Mouse (Mus musculus) hindbrain, embryonic 12.5 days (tissue): ENCODE measurements around the gene Ano10. TPM values are rescaled to one million over a fixed set of nuclear protein-coding genes. Genes with fewer than 3 reads are reported as not detected.

Experiments
- ATAC-seq: fragments of 200-750 bp; cut with Nextera tagmentation; 2 replicates; pipeline ENCODE4 v1.8.0; 2017; ENCODE audit warnings: moderate TSS enrichment; ENCODE audit not compliant: low FRiP score
- H3K27ac ChIP-seq: fragments of 300-500 bp; sonication (generic); 2 replicates; pipeline ENCODE4 v1.5.1; 2016; ENCODE audit warnings: mild to moderate bottlenecking
- H3K27me3 ChIP-seq: fragments of 300-500 bp; sonication (generic); 2 replicates; pipeline ENCODE4 v1.6.1; 2016; ENCODE audit warnings: mild to moderate bottlenecking
- H3K36me3 ChIP-seq: fragments of 300-500 bp; sonication (generic); 2 replicates; pipeline ENCODE4 v1.6.1; 2016; ENCODE audit warnings: mild to moderate bottlenecking
- H3K4me1 ChIP-seq: fragments of 300-500 bp; sonication (generic); 2 replicates; pipeline ENCODE4 v1.6.1; 2016
- H3K4me2 ChIP-seq: fragments of 300-500 bp; sonication (generic); replicated peaks from 2 replicates; pipeline ENCODE4 v1.6.1; 2016; ENCODE audit warnings: mild to moderate bottlenecking
- H3K4me3 ChIP-seq: fragments of 300-500 bp; sonication (generic); 2 replicates; pipeline ENCODE4 v1.5.1; 2016; ENCODE audit warnings: mild to moderate bottlenecking
- H3K9ac ChIP-seq: fragments of 300-500 bp; sonication (generic); 2 replicates; pipeline ENCODE4 v1.6.1; 2016; ENCODE audit warnings: mild to moderate bottlenecking, moderate library complexity
- H3K9me3 ChIP-seq: fragments of 300-500 bp; sonication (generic); replicated peaks from 2 replicates; pipeline ENCODE4 v1.6.1; 2016; ENCODE audit warnings: mild to moderate bottlenecking
- WGBS: fragments of 180-500 bp; shearing (Covaris S2); methylation state at CpG from one replicate; pipeline ENCODE4 v1.1.7; 2016; 5-methylcytosine and 5-hydroxymethylcytosine counted together
- polyA plus RNA-seq: library from polyadenylated mRNA; unstranded; fragments of >200 nt; fragmentation: Nextera tagmentation; extraction: Ambion mirVana; gene quantifications from 2 replicates; pipeline ENCODE4 v1.2.1, GENCODE M21; 2016

The Ano10 gene
- polyA plus RNA-seq, 1 experiment from 2014 or later = 53.6 TPM

DNA sequence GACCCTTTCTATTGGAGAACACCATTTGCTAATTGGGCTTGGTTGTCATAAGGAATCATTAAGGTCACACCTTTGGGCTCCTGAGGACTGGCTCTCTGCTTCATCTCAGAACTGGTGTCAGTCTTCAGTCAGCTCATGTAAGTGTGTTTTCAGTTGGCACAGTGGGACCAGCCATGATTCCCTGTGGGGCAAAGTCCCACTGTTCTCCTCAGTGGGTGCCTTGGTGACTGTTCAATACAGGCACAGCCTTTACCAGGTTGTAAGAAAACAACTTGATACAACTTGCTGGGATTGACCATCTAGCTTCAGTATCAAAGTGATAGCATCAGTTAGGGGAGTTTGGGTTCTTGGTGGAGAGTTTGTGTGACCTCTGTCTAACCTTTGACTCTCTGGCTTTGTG is 148.5 kb downstream of the Ano10 start:
- no peak overlapping the region for H3K27ac ChIP-seq
- no peak for ATAC-seq
- H3K36me3 ChIP-seq = peaks cover 22% of the 10 kb centered on the region

DNA sequence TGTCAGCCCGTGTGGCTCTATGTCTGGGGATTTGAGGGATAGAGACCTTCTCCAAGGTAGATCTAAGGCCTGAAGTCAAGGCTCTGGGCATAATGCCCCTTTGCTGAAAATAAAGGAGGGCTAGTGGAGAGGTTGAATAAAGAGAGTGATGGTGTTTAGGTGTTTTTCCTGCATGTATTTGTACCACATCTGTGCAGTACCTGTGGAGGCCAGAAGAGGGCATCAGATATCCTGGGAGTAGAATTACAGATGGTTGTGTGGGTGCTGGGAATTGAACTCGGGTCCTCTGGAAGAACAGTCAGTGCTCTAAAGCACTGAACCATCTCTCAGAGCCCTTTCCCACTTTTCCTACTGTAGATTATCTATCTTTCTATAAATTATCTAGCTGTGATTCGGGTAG is 149.4 kb downstream of the Ano10 start:
- H3K36me3 ChIP-seq = peaks cover 22% of the 10 kb centered on the region
- H3K4me1 ChIP-seq = peaks cover 8% of the 10 kb centered on the region; the same call in 1 of the 2 replicates
- no peak for ATAC-seq
- WGBS = 96% methylated on average over 3 of the region's 3 CpGs
- H3K27ac ChIP-seq = no peak overlapping the region
- H3K4me2 ChIP-seq = no peak overlapping the region
- no peaks in the 10 kb centered on the region for H3K27me3 ChIP-seq
- no peaks in the 10 kb centered on the region for H3K9me3 ChIP-seq
- no peak overlapping the region for H3K9ac ChIP-seq
- H3K4me3 ChIP-seq = no peak overlapping the region

More for the DNA sequence above, 148.5 kb downstream of the Ano10 start:
- H3K4me1 ChIP-seq = peaks cover 8% of the 10 kb centered on the region; the same call in 1 of the 2 replicates
- no peaks in the 10 kb centered on the region for H3K9me3 ChIP-seq
- H3K27me3 ChIP-seq = no peaks in the 10 kb centered on the region
- no peak overlapping the region for H3K4me2 ChIP-seq
- no peak overlapping the region for H3K4me3 ChIP-seq
- no peak overlapping the region for H3K9ac ChIP-seq

DNA sequence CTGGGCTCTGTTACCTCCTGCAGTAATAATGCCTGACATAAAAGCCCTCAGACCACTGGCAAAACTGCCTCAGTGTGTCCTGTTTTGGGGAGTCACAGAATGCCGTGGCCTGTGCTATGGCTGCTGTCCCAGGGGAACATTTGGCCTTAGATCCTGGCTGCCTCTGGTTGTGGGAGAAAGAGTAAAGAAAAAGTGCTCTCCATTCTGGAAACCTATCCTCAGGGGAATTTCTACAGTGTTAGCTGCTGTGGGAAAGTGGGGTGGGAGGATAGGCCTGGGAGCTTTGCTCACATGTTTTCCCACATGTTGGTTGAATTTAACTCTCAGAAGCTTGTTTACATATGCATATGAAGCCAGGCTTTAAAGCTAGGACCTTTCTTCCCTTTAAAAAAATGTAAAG is 151.0 kb downstream of the Ano10 start:
- ATAC-seq = no peak
- H3K36me3 ChIP-seq = peaks cover 29% of the 10 kb centered on the region
- peak overlapping the region; percentile 17; the same call in 1 of the 2 replicates for H3K27ac ChIP-seq
- peaks cover 8% of the 10 kb centered on the region; the same call in 1 of the 2 replicates for H3K4me1 ChIP-seq
- no peak overlapping the region for H3K9ac ChIP-seq
- H3K9me3 ChIP-seq = no peaks in the 10 kb centered on the region
- 74% methylated on average over 1 of the region's 1 CpGs for WGBS
- no peak overlapping the region for H3K4me3 ChIP-seq
- no peak overlapping the region for H3K4me2 ChIP-seq
- no peaks in the 10 kb centered on the region for H3K27me3 ChIP-seq

DNA sequence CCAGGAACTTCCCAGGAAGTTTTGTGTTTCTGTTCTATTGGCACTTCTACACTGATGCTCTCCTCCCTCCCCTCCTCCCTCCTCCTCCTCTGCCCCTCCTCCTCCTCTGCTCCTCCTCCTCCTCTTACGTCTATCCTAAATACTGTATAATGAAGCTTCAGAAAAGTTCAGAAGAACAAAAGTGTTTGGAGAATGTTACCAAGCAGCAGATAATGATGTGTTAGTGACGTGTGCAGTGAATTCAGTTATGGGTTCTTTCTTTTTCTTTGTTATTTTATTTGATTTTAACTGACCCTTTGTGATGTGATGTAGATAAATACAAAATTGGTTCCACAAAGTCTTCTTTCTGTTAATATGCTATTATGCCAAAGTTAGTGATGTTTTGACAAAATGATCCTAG is 155.0 kb downstream of the Ano10 start:
- H3K36me3 ChIP-seq = peaks cover 22% of the 10 kb centered on the region
- WGBS = 53% methylated on average over 2 of the region's 2 CpGs
- no peak overlapping the region for H3K4me3 ChIP-seq
- ATAC-seq = no peak
- H3K9me3 ChIP-seq = no peaks in the 10 kb centered on the region
- no peak overlapping the region for H3K4me2 ChIP-seq
- H3K27me3 ChIP-seq = no peaks in the 10 kb centered on the region
- peaks cover 6% of the 10 kb centered on the region for H3K4me1 ChIP-seq
- no peak overlapping the region for H3K27ac ChIP-seq
- no peak overlapping the region for H3K9ac ChIP-seq

DNA sequence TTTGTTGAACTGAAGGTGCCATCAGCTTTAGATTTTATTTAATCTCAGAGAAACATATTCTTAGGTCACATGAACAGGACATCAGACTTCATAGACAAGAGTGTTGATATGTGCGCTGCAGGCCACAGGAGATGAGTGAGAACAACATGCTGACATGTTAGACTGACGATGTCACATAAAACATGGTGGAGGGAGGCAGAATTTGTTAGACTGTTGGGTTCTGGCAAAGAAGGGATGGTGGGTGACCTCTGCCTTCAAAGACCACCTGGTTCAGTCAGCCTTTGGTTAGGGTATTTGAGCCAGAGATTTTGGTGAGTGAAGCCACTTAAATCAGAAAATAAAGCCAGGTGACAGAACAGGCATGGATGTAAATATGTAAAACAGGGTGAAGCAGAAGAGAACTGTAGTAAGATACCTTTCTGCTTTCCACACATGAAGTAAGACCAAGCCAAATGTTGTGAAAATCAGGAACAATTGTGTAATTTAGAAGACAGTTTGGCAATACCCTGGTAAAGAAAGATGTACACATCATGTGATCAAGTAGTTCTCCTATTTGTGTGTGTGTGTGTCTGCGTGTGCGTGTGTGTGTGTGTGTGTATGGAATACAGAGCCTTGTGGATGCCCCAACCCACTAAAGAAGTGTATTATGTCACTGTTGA is 155.7 kb downstream of the Ano10 start:
- no peak for ATAC-seq
- H3K4me2 ChIP-seq = no peak overlapping the region
- H3K27me3 ChIP-seq = no peaks in the 10 kb centered on the region
- H3K36me3 ChIP-seq = peaks cover 15% of the 10 kb centered on the region
- peaks cover 6% of the 10 kb centered on the region for H3K4me1 ChIP-seq
- H3K27ac ChIP-seq = no peak overlapping the region
- H3K9ac ChIP-seq = no peak overlapping the region
- H3K9me3 ChIP-seq = no peaks in the 10 kb centered on the region
- H3K4me3 ChIP-seq = no peak overlapping the region
- 94% methylated on average over 4 of the region's 4 CpGs for WGBS

DNA sequence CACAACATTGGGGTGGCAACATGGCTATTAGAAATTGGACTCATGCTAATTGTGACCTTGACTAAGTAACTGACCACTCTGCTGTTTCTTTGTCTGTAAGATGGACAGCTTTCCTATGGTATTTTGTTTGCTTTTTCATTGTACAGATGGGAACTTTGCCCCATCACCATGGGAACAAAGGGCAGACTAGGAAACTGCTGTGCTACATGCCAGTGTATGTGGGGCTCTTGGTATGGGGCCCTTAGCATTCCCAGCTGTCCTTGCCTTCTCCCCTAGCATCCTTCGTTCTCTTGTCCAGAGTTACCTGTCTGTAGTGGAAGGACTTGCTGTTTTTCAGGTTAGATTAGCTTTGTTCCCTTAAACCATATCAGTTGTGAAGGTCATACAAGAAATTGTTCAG is 156.3 kb downstream of the Ano10 start:
- Histone ChIP-seq H3K4me2 (no peak overlapping the region), H3K4me3 (no peak overlapping the region), H3K27ac (no peak overlapping the region), H3K27me3 (no peaks in the 10 kb centered on the region), H3K36me3 (peaks cover 15% of the 10 kb centered on the region), H3K9ac (no peak overlapping the region), H3K9me3 (no peaks in the 10 kb centered on the region), H3K4me1 (peaks cover 4% of the 10 kb centered on the region)
- no peak for ATAC-seq
- 52% methylated on average over 1 of the region's 1 CpGs for WGBS

DNA sequence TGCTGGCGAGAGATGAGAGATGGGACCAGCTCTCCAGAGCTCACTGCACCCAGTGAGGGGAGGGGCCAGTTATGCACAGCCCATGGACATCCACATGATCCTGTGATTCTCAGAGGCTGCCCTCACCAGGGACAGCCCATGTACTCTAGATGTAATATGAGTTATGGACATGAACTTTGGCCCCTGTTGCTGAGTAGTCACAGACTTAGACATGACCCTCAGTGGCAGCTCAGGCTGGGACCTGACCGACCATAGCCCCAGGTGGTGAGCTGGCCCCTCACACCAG is 158.4 kb downstream of the Ano10 start:
- Histone ChIP-seq H3K9me3 (no peaks in the 10 kb centered on the region), H3K4me2 (no peak overlapping the region), H3K9ac (no peak overlapping the region), H3K4me1 (peaks cover 3% of the 10 kb centered on the region), H3K36me3 (peaks cover 15% of the 10 kb centered on the region), H3K27ac (no peak overlapping the region), H3K4me3 (no peak overlapping the region), H3K27me3 (no peaks in the 10 kb centered on the region)
- 94% methylated on average over 2 of the region's 2 CpGs for WGBS
- no peak for ATAC-seq

DNA sequence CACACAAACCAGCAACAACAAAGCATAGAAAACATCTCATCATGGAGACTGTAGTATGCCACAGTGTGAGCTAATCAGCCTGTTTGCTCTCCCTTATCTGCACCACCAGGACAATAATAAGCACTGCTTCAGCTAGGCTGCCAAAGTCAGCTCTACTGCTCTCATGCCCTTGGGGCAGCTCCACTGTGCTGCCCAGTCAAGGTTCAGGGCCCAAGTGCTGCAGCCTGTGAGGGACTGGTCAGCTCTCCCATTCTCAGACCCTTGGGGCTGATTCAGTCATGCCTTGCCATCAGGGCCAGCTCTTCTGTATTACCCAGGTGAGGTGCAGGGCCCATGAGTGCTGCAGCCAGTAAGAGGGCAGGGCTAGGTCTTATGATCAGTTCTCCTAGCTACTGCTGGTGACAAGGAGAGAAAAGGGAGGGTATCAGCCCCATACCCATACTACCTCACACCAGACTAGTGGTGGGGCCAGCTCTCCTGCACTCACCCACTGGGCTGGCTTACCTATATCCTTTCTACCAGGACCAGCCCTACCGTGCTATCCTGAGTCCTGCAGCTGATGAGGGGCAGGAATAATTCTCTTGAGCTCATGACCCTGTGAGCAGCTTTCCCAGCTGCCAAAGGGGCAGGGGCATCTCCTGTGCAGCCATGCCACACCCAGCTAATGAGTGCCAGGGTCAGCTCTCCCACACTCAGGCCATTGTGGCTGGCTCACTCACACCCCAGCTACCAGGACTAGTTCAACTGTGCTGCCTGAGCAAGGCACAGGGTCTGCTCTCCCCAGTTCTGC is 158.9 kb downstream of the Ano10 start:
- WGBS = 60% methylated on average over 1 of the region's 1 CpGs
- Histone ChIP-seq H3K27ac (no peak overlapping the region), H3K4me2 (no peak overlapping the region), H3K9me3 (no peaks in the 10 kb centered on the region), H3K9ac (no peak overlapping the region), H3K36me3 (peaks cover 15% of the 10 kb centered on the region), H3K4me1 (peaks cover 8% of the 10 kb centered on the region), H3K27me3 (no peaks in the 10 kb centered on the region), H3K4me3 (no peak overlapping the region)
- ATAC-seq = no peak

DNA sequence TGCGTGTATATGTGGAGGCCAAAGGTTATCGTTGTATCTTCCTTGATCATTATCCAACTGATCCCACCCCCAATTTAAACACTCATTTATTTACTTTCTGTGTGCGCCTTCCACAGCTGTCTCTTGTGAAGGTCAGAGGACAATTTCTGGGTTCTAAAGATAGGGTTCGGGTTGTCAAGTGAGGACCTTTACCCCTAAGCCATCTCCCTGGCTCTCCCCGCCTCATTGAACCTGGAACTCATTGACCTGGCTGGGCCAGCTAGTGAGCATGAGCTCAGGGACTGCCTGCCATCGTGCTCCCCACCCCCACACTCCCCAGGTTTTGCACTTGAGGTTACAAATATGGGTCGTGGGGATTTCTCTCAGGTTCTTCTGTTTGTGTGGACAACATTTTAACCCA is 162.1 kb downstream of the Ano10 start:
- no peak for ATAC-seq
- 82% methylated on average over 7 of the region's 7 CpGs for WGBS
- Histone ChIP-seq H3K9me3 (no peaks in the 10 kb centered on the region), H3K27ac (no peak overlapping the region), H3K9ac (no peak overlapping the region), H3K36me3 (peaks cover 6% of the 10 kb centered on the region; the same call in 1 of the 2 replicates), H3K4me2 (no peak overlapping the region), H3K4me3 (no peak overlapping the region), H3K27me3 (no peaks in the 10 kb centered on the region), H3K4me1 (peaks cover 6% of the 10 kb centered on the region)

DNA sequence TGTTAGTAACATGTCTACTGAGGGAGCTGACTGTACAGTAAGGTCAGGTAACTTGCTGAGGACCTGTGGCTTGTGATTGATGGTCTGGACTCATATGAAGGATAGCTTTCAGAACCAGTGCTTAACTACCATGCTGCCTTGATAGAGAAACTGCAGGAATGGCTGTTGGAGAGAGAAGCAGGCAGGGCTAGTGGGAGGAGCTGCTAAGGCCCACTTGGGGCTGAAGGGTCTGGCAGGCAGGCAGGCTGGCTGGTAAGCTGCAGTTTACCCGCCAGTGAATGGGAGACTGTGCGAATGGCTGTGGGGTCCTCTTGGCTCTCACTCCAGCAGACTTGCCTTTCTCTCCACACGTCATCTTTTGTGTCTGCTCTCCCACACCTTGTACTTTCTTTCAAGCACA is 163.6 kb downstream of the Ano10 start:
- WGBS = 51% methylated on average over 3 of the region's 3 CpGs
- no peaks in the 10 kb centered on the region for H3K27me3 ChIP-seq

DNA sequence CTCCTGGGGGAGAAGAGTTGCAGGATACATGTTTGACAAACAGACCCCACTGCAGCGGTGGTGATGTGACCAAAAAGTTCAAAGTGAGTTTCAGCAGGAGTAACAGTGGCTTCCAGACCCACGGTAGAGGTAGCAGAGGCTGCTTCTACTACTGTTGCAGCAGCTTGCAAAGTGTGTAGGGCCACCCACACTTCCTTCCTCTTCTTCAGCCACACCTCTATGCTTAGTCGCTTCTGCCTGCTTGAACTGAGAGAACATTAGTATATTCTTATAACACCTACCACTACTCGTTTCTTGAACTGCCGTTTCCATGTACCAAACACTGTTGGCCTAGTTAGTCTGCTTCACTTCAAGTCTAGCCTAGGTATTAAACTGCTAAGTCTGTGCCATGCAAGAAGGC is 165.5 kb downstream of the Ano10 start:
- Histone ChIP-seq H3K4me2 (no peak overlapping the region), H3K27me3 (no peaks in the 10 kb centered on the region), H3K9ac (no peak overlapping the region), H3K9me3 (no peaks in the 10 kb centered on the region), H3K36me3 (no peaks in the 10 kb centered on the region), H3K27ac (no peak overlapping the region), H3K4me3 (no peak overlapping the region), H3K4me1 (peaks cover 12% of the 10 kb centered on the region)
- no peak for ATAC-seq
- 78% methylated on average over 5 of the region's 5 CpGs for WGBS

More for the DNA sequence above, 163.6 kb downstream of the Ano10 start:
- ATAC-seq = no peak
- H3K4me2 ChIP-seq = no peak overlapping the region
- H3K36me3 ChIP-seq = 0 out of 2 replicates have a peak, but pooled peaks cover 4% of the 10 kb centered on the region
- no peak overlapping the region for H3K27ac ChIP-seq
- H3K9me3 ChIP-seq = no peaks in the 10 kb centered on the region
- H3K4me3 ChIP-seq = no peak overlapping the region
- peaks cover 12% of the 10 kb centered on the region for H3K4me1 ChIP-seq
- no peak overlapping the region for H3K9ac ChIP-seq

DNA sequence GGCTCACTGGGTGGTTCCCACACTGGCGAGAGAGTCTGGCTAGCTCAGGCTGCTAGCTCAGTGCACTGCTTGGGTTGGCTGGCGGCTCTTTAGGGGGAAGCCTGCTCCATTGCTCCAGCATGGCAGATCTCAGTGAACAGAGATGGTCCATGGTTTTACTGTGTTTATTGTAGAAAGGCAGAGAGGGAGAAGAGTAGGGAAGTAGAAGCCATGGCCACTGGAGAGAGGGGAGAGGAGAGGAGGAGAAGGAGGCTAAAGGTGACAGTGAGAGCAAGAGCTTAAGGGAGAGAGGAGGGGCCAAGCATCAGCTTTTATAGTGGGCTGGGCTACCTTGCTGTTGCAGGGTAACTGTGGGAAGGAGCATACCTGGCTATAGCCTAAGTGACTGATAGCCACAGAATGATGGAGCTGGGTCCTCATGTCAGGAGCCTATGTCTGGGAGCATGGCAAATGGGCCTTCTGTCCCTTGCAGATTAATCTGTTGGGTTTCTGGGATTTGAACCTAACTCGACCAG is 166.9 kb downstream of the Ano10 start:
- Histone ChIP-seq H3K9me3 (no peaks in the 10 kb centered on the region), H3K36me3 (no peaks in the 10 kb centered on the region), H3K27me3 (no peaks in the 10 kb centered on the region), H3K27ac (no peak overlapping the region), H3K9ac (no peak overlapping the region), H3K4me1 (peaks cover 12% of the 10 kb centered on the region), H3K4me2 (no peak overlapping the region), H3K4me3 (no peak overlapping the region)
- WGBS = 69% methylated on average over 3 of the region's 3 CpGs
- no peak for ATAC-seq

DNA sequence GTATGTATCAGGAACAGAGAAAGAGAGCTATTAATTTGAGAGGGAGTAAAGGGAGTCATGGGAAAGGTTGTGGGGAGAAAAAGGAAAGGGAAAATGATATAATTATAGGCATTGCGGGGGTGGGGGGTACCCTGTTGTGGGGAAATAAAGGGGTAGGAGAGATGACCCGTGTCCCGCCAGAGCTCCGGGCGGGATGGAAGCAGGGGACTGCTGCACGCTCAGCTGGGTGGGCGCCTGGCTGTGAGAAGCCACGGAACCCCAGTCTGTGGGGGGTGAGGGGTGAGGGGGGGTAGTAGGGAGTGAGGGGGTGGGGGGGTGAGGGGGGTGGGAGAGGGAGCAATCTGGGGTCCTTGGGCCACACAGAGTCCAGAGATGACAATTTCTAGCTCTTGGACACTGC is 167.4 kb downstream of the Ano10 start:
- Histone ChIP-seq H3K4me2 (no peak overlapping the region), H3K9me3 (no peaks in the 10 kb centered on the region), H3K36me3 (no peaks in the 10 kb centered on the region), H3K27me3 (no peaks in the 10 kb centered on the region), H3K27ac (no peak overlapping the region), H3K4me3 (no peak overlapping the region), H3K9ac (no peak overlapping the region), H3K4me1 (peaks cover 12% of the 10 kb centered on the region)
- no peak for ATAC-seq
- WGBS = 68% methylated on average over 7 of the region's 8 CpGs
